Mouse (Mus musculus) kidney, embryonic 15.5 days (tissue): Measurements from ENCODE around the gene Olfr395. TPM values are rescaled to one million over a fixed set of nuclear protein-coding genes. Genes with fewer than 3 reads are reported as not detected.
"Not testable (repeated sequence)": the region's sequence is repeated elsewhere in the genome, so short reads cannot be mapped to it uniquely, and the experiment has no call there.

ENCODE experiments used
- ATAC-seq: fragments of 200-750 bp; cut with Nextera tagmentation; replicated peaks from 2 replicates; pipeline ENCODE4 v1.8.0; 2017; ENCODE audit warnings: moderate TSS enrichment; ENCODE audit not compliant: low FRiP score
- H3K27ac ChIP-seq: fragments of 300-500 bp; sonication (generic); 2 replicates; pipeline ENCODE4 v1.5.1; 2015; ENCODE audit warnings: mild to moderate bottlenecking, inconsistent platforms
- H3K27me3 ChIP-seq: fragments of 300-500 bp; sonication (generic); 2 replicates; pipeline ENCODE4 v1.6.1; 2015; ENCODE audit warnings: inconsistent platforms
- H3K36me3 ChIP-seq: fragments of 300-500 bp; sonication (generic); 2 replicates; pipeline ENCODE4 v1.6.1; 2015; ENCODE audit warnings: inconsistent platforms
- H3K4me1 ChIP-seq: fragments of 300-500 bp; sonication (generic); 2 replicates; pipeline ENCODE4 v1.6.1; 2015; ENCODE audit warnings: inconsistent platforms
- H3K4me2 ChIP-seq: fragments of 300-500 bp; sonication (generic); 2 replicates; pipeline ENCODE4 v1.6.1; 2015; ENCODE audit warnings: moderate library complexity, mild to moderate bottlenecking, inconsistent platforms
- H3K4me3 ChIP-seq: fragments of 300-500 bp; sonication (generic); replicated peaks from 2 replicates; pipeline ENCODE4 v1.5.1; 2015; ENCODE audit warnings: mild to moderate bottlenecking, inconsistent platforms
- H3K9ac ChIP-seq: fragments of 300-500 bp; sonication (generic); 2 replicates; pipeline ENCODE4 v1.6.1; 2015; ENCODE audit warnings: mild to moderate bottlenecking, inconsistent platforms
- H3K9me3 ChIP-seq: fragments of 300-500 bp; sonication (generic); replicated peaks from 2 replicates; pipeline ENCODE4 v1.6.1; 2016; ENCODE audit warnings: inconsistent platforms
- WGBS: fragments of 180-500 bp; shearing (Covaris S2); methylation state at CpG from one replicate; pipeline ENCODE4 v1.1.7; 2015; ENCODE audit warnings: mixed read lengths; 5-methylcytosine and 5-hydroxymethylcytosine counted together
- polyA plus RNA-seq: library from polyadenylated mRNA; unstranded; fragments of >200 nt; fragmentation: Nextera tagmentation; extraction: Ambion mirVana; gene quantifications from 2 replicates; pipeline ENCODE4 v1.2.1, GENCODE M21; 2015

Gene Olfr395
- polyA plus RNA-seq = not detected in 2 replicates

DNA sequence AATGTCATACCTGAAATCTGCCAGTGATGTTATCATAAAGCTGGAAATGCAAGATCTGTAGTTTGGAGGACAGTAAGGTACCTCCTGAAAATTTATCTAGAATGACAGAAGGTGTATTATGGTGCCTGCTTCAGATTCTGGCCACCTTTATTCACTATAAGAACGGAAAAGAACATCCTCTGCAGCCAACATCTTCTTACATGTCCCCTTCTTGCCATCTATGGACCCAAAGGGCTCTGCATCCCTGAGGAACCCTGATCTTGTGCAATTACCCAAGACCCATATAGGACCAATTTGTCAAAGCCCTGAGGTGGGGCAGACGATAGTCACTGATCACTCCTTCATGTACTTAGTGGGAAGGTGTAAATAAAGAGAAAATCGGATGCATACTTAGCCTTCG, at the start of gene Olfr395:
Gene Olfr395, minus strand, starts transcription at position 101 of the 400 bp plus-strand sequence.
- not testable (repeated sequence) for H3K9me3 ChIP-seq, H3K4me3 ChIP-seq, H3K9ac ChIP-seq, ATAC-seq, H3K4me1 ChIP-seq, H3K27ac ChIP-seq, H3K4me2 ChIP-seq, H3K36me3 ChIP-seq, H3K27me3 ChIP-seq
- WGBS = 82% methylated on average over 4 of the region's 4 CpGs

DNA sequence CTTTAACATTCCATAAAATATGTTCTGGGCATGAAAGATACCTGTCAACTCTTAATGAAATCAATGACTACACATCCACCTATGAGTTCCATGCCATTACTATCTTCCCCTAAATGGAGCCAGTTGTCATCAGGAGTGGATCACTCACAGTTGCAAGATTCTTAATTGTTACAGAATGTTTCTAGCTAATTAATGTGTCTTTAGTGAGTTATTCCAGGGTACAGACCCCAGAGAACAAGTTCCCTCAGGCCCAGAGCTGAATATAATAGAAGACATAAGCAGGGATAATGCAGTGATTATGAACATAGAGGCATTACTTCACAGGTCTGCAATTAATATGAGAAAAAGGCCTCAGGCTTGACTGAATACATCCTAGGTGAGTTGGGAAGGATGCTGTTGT, 27.3 kb upstream of the Olfr395 start, which contains the start of gene Olfr23:
Gene Olfr23, plus strand, starts transcription at position 301 of the 400 bp plus-strand sequence.
- H3K4me1 ChIP-seq = no peaks in the 10 kb centered on the region
- no peak within 1 kb of the TSS for H3K9ac ChIP-seq
- no peaks in the 10 kb centered on the region for H3K36me3 ChIP-seq
- ATAC-seq = no peak
- no peak within 1 kb of the TSS for H3K27ac ChIP-seq
- no peaks in the 10 kb centered on the region for H3K27me3 ChIP-seq
- no peaks in the 10 kb centered on the region for H3K9me3 ChIP-seq
- H3K4me2 ChIP-seq = no peak within 1 kb of the TSS
- no peak within 1 kb of the TSS for H3K4me3 ChIP-seq

GRCm38 (mm10) chr11:73890671-73891070, 18.4 kb downstream of the Olfr395 start, which contains the start of gene Olfr394:
Gene Olfr394 (minus strand): TSS chr11:73890771.
- Histone ChIP-seq H3K27ac (no peak within 1 kb of the TSS), H3K4me3 (no peak within 1 kb of the TSS), H3K36me3 (no peaks in the 10 kb centered on the region), H3K4me2 (no peak within 1 kb of the TSS), H3K9ac (no peak within 1 kb of the TSS), H3K4me1 (no peaks in the 10 kb centered on the region), H3K27me3 (no peaks in the 10 kb centered on the region), H3K9me3 (no peaks in the 10 kb centered on the region)
- 85% methylated on average over 1 of the region's 1 CpGs for WGBS
- ATAC-seq = no peak

Other genes starting within 250 kb of the Olfr395 start
- gene Zfp735, start 220.5 kb downstream of the Olfr395 start, polyA plus RNA-seq = not detected in 2 replicates
- not detected in 2 replicates for gene Olfr389, start 128.6 kb downstream of the Olfr395 start, polyA plus RNA-seq
- gene Olfr390, start 126.3 kb downstream of the Olfr395 start, polyA plus RNA-seq = not detected in 2 replicates
- not detected in 2 replicates for gene Olfr391-ps, start 106.2 kb downstream of the Olfr395 start, polyA plus RNA-seq
- not detected in 2 replicates for gene Olfr392, start 92.2 kb downstream of the Olfr395 start, polyA plus RNA-seq
- gene Olfr393, start 57.8 kb downstream of the Olfr395 start, polyA plus RNA-seq = not detected in 2 replicates
- gene Olfr394, start 18.5 kb downstream of the Olfr395 start, polyA plus RNA-seq = not detected in 2 replicates
- not detected in 2 replicates for gene Olfr23, start 27.4 kb upstream of the Olfr395 start, polyA plus RNA-seq
- not detected in 2 replicates for gene Olfr397, start 51.5 kb upstream of the Olfr395 start, polyA plus RNA-seq
- not detected in 2 replicates for gene Olfr398, start 81.1 kb upstream of the Olfr395 start, polyA plus RNA-seq
- not detected in 2 replicates for gene Olfr139, start 147.3 kb upstream of the Olfr395 start, polyA plus RNA-seq
- gene Olfr399, start 147.3 kb upstream of the Olfr395 start, polyA plus RNA-seq = not detected in 2 replicates
- 0.05 TPM in 1 of 2 replicates, not detected in the other for gene Zfp616, start 160.7 kb upstream of the Olfr395 start, polyA plus RNA-seq
- gene Olfr401, start 204.4 kb upstream of the Olfr395 start, polyA plus RNA-seq = not detected in 2 replicates
- not detected in 2 replicates for gene Olfr402, start 244.2 kb upstream of the Olfr395 start, polyA plus RNA-seq